Mouse (Mus musculus) ES-Bruce4 (cell line): ENCODE results near the gene Snrpb2.

Experiments
- EP300 ChIP-seq: IDR thresholded peaks from 2 replicates; pipeline ENCODE4 v1.6.1; 2011; ENCODE audit warnings: low read depth, low read length; ENCODE audit not compliant: insufficient read depth
- POLR2A ChIP-seq: IDR thresholded peaks from one replicate; pipeline ENCODE4 v1.8.1; 2011; ENCODE audit warnings: low read length; ENCODE audit not compliant: insufficient read depth

DNA sequence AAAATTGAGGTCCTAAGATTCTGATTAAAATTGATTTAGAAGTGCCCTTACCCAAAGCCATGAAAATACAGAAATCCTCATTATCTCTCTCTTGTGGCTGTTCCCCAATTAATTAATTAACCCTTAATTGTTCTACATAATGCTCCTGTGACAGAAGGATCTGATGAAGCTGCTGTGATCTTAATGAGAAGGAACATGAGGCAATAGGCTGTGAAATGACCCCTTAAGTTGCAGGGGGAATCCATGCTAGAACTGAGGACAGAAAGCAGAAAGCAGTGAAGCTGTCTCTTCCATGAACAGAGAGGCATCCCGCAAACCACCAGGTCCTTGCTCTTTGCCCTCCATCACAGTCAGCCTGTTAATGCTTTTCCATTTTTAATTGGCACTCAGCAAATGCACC, 31.6 kb upstream of the Snrpb2 start:
- TF ChIP-seq POLR2A = no peak
- TF ChIP-seq EP300 = no peak
